Mouse (Mus musculus): ENCODE data around the gene Tmem147. TPM values are rescaled to one million over a fixed set of nuclear protein-coding genes. Genes with fewer than 3 reads are reported as not detected.
A peak's percentile ranks its signal among the peaks of the same experiment; 100 is the strongest.
"Not testable (repeated sequence)": the region's sequence is repeated elsewhere in the genome, so short reads cannot be mapped to it uniquely, and the experiment has no call there.

Tmem147 gene
- total and polyA plus RNA-seq, 2 experiments from 2014 or later: 173 to 290 TPM

DNA sequence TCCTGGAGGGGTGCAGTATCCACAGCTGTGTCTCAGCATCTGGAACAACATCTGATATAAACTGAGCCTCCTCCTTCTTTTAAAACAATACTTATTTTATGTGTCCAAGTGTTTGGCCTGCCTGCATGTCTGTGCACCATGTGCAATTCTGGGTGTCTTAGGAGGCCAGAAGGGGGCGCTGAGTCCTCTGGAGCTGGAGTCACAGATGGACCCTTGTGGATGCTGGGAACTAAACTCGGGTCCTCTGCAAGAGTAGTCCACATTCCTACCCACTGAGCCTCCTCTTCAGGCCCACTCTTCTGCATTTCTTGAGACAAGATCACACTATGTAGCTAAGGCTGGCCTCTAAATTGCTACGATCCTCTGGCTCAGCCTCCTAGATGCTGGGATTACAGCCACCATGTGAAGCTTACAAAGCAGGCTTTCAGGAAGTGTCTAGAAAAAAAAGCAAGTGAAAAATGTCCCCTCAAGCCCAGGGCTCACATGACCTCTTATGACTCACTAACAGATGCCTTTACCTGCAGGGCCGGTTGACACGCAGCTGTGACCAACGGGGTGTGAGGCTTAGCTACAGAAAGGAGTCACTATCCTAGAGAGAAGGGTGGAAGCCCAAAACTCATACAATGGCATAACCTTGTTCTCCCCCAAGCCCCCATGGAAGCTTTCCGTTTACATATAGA is 18.3 kb upstream of the Tmem147 start:
- Histone ChIP-seq H3K9me3 (ENCODE audit: low read length) (no peaks in the 10 kb centered on the region), H3K4me3 (ENCODE audit: low read depth, low read length) (no peak overlapping the region), H3K36me3 (ENCODE audit: insufficient read depth) (no peaks in the 10 kb centered on the region; the same call in 1 of the 2 replicates), H3K4me2 (ENCODE audit: low read depth) (no peak overlapping the region), H3K4me1 (ENCODE audit: insufficient read depth) (no peaks in the 10 kb centered on the region), H3K27me3 (ENCODE audit: insufficient read depth, low read length) (no peaks in the 10 kb centered on the region), H3K9ac (no peak overlapping the region), H3K27ac (ENCODE audit: low read depth, low read length) (no peak overlapping the region)
- no peak for TF ChIP-seq CTCF (IDR thresholded peaks at IDR 0.05; ENCODE audit: low read depth)
- WGBS: 88% methylated on average over 7 of the region's 7 CpGs
- ATAC-seq: no peak
- DNase-seq: no peak

DNA sequence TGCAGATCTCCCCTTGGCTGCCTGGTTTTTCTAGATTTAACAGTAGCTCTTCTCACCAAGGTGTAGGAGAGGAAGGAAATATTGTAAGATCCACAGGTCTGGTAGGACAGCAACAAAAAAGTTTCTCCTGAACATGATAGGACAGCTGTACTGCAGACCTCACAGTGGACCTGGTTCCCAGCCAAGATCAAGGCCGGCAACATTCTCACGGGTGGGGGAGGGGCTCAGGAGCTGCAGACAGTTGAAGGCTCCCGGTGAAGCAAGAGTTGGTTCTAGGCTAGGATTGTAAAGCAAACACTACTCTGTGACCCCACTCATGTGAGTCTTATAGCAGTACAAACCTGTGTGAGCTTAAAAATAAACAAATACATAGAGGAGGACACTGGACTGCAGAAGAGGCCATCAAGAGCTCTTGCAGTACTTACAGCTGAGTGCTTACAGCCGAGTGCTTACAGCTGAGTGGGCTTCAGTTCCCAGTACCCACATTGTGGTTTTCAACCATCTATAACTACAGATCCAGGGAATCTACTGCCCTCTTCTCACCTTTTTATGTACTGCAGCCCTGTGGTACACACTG is 14.8 kb upstream of the Tmem147 start:
- Histone ChIP-seq H3K4me1 (ENCODE audit: insufficient read depth) (no peaks in the 10 kb centered on the region), H3K27me3 (ENCODE audit: insufficient read depth, low read length) (no peaks in the 10 kb centered on the region), H3K9me3 (ENCODE audit: low read length) (no peaks in the 10 kb centered on the region), H3K27ac (ENCODE audit: low read depth, low read length) (no peak overlapping the region), H3K9ac (no peak overlapping the region), H3K36me3 (ENCODE audit: insufficient read depth) (peaks cover 8% of the 10 kb centered on the region; the same call in 1 of the 2 replicates), H3K4me3 (ENCODE audit: low read depth, low read length) (no peak overlapping the region), H3K4me2 (ENCODE audit: low read depth) (no peak overlapping the region)
- no peak for TF ChIP-seq CTCF (IDR thresholded peaks at IDR 0.05; ENCODE audit: low read depth)
- WGBS: 48% methylated on average over 4 of the region's 4 CpGs
- ATAC-seq (no peak), DNase-seq (peak; percentile 6)

DNA sequence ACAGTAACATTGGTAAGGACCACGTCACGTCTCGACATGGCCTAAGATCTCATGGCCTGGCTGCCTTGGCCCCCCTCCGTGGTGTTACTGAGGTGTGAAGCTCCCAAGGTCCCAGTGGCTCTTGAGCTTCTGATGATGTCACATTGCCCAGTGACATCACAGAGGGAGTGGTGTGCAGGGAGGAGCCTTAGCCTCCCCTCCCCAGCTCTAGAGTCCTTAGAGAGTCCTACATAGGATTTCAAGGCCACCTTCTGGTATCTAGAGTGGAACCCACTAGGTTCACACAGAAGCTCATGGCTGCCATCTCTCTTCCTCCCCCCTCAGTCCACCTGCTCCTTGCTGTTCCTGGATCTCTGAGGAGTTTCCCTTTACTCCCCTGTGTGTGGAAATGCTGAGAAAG is 14.3 kb upstream of the Tmem147 start, which contains the start of gene Gapdhs:
Gapdhs (minus strand) TSS at position 65 of the 400 bp plus-strand sequence.
- not testable (repeated sequence) for H3K4me3 ChIP-seq (ENCODE audit: low read depth, low read length); H3K27me3 ChIP-seq (ENCODE audit: insufficient read depth, low read length); H3K27ac ChIP-seq (ENCODE audit: low read depth, low read length); H3K4me2 ChIP-seq (ENCODE audit: low read depth); H3K9ac ChIP-seq; H3K36me3 ChIP-seq (ENCODE audit: insufficient read depth); DNase-seq; H3K9me3 ChIP-seq (ENCODE audit: low read length); ATAC-seq; H3K4me1 ChIP-seq (ENCODE audit: insufficient read depth)
- WGBS: no CpG with 5 or more reads among the region's 4 CpGs

DNA sequence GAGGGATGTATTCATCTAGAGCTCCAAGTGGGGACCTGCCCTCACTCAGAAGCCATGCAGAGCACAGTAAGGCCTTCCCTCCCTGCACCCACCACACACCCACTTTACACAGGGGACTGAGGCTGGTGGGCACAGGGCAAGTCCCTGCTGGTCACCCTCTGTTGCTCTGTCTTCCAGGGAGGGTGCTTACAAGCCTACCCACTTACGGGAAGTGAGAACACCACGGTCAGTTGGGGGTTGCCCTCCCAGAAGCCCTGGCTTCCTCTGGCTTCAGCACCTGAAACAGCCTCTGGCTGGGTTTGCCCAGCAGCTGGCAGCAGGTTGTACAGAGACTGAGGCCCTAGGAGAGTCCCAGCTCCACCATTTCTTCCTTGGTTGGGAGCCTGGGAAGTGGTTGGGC is 13.2 kb upstream of the Tmem147 start:
- not testable (repeated sequence) for ATAC-seq; H3K9me3 ChIP-seq (ENCODE audit: low read length); H3K4me1 ChIP-seq (ENCODE audit: insufficient read depth); H3K27me3 ChIP-seq (ENCODE audit: insufficient read depth, low read length); DNase-seq; H3K9ac ChIP-seq; H3K4me2 ChIP-seq (ENCODE audit: low read depth); H3K4me3 ChIP-seq (ENCODE audit: low read depth, low read length); H3K27ac ChIP-seq (ENCODE audit: low read depth, low read length)
- 94% methylated on average over 2 of the region's 2 CpGs for WGBS
- H3K36me3 ChIP-seq (ENCODE audit: insufficient read depth): peaks cover 13% of the 10 kb centered on the region; the same call in 1 of the 2 replicates

DNA sequence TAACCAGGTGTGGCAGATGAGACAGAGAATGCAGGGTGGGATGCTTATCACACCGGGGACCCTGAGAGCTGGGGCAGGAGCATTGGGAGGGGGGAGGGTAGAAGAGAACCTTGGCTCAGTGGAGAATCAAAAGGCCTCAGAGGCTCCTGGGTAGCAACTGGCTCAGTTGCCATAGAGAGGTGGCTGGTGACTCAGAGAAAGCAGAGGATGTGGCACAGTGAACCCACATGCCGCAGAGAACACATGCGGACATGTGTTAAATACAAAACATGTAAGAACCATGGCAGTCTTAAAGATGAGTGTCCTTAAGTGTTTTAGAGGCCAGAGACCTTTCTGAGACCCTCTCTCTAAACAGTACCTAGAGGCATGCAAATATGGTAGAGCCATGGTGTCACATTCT is 6.9 kb upstream of the Tmem147 start:
- Histone ChIP-seq H3K4me2 (ENCODE audit: low read depth) (no peak overlapping the region), H3K4me1 (ENCODE audit: insufficient read depth) (0 out of 2 replicates have a peak, but pooled peaks cover 2% of the 10 kb centered on the region), H3K36me3 (ENCODE audit: insufficient read depth) (peaks cover 50% of the 10 kb centered on the region), H3K27ac (ENCODE audit: low read depth, low read length) (no peak overlapping the region), H3K9ac (no peak overlapping the region), H3K4me3 (ENCODE audit: low read depth, low read length) (no peak overlapping the region), H3K27me3 (ENCODE audit: insufficient read depth, low read length) (no peaks in the 10 kb centered on the region), H3K9me3 (ENCODE audit: low read length) (no peaks in the 10 kb centered on the region)
- no peak for TF ChIP-seq CTCF (IDR thresholded peaks at IDR 0.05; ENCODE audit: low read depth)
- no peak for ATAC-seq
- 90% methylated on average over 3 of the region's 3 CpGs for WGBS
- no peak for DNase-seq

DNA sequence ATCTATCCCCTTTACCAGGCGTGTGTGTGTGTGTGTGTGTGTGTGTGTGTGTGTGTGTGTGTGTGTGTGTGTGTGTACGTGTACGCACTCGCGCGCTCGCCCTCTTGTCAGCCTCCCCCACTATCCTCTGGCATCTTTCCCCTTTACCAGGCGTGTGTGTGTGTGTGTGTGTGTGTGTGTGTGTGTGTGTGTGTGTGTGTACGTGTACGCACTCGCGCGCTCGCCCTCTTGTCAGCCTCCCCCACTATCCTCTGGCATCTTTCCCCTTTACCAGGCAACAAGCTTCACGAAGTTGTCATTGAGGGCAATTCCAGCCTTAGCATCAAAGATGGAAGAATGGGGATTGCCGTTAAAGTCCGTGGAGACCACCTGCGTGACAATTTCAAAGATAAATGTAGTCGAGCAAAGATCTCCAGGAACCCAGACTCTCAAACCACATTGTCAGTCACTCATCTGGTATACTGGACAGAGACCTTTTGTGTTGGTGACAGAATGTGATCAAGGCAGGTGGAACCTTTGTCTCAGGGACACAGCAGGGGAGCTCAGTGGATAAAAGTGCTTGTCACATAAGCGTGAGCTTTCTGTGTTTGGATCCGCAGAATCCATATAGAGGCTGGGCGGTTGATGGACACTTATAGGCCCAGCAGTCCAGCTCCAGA is 853 bp upstream of the Tmem147 start:
- not testable (repeated sequence) for ATAC-seq; H3K27me3 ChIP-seq (ENCODE audit: insufficient read depth, low read length); H3K9me3 ChIP-seq (ENCODE audit: low read length)
- Histone ChIP-seq H3K36me3 (ENCODE audit: insufficient read depth) (peaks cover 36% of the 10 kb centered on the region), H3K4me1 (ENCODE audit: insufficient read depth) (peaks cover 17% of the 10 kb centered on the region; the same call in 1 of the 2 replicates), H3K27ac (ENCODE audit: low read depth, low read length) (peak overlapping the region; percentile 86), H3K4me3 (ENCODE audit: low read depth, low read length) (peak overlapping the region; percentile 76), H3K9ac (peak overlapping the region; percentile 72), H3K4me2 (ENCODE audit: low read depth) (peak overlapping the region; percentile 80)
- 8% methylated on average over 18 of the region's 22 CpGs for WGBS
- peak; percentile 63 for DNase-seq

All from forebrain, postnatal 0 days (tissue).